Mouse (Mus musculus): ENCODE results near the gene Klf16. TPM values are rescaled to one million over a fixed set of nuclear protein-coding genes. Genes with fewer than 3 reads are reported as not detected.

Gene Klf16
- total RNA-seq, 1 experiment = 23.5 TPM

GRCm38 (mm10) chr10:80570871-80571836 lies 6.0 kb downstream of the Klf16 start:
- peaks cover 12 to 61% of the 10 kb centered on the region in 2 experiments for H3K4me1 ChIP-seq (ENCODE audit: control insufficient read depth in 2 of 2, insufficient read depth in 2 of 2, low read length in 2 of 2, poor library complexity in 1 of 2)
- no peak overlapping the region for H3K27ac ChIP-seq (ENCODE audit: insufficient read depth, low read depth, low read length, poor library complexity, severe bottlenecking)
- in situ Hi-C loops (cut with MboI; ENCODE audit: low sequenced_read_pairs in 2 of 2, unreplicated experiment in 2 of 2) = no loop called here
- no peak for DNase-seq (ENCODE audit: low read depth, low spot score)
- peaks cover 12% of the 10 kb centered on the region; the same call in 1 of the 2 replicates for H3K36me3 ChIP-seq (ENCODE audit: control insufficient read depth, insufficient read depth, low read length, poor library complexity, severe bottlenecking)
- TF ChIP-seq CHD2 (IDR thresholded peaks at IDR 0.05; ENCODE audit: low read depth, low read length) (no peak), ZC3H11A (IDR thresholded peaks at IDR 0.05; ENCODE audit: borderline replicate concordance, low read depth, low read length) (no peak)
- peak overlapping the region; percentile 56 for H3K9ac ChIP-seq (ENCODE audit: insufficient read depth, low read depth, low read length, poor library complexity, severe bottlenecking)
- H3K9me3 ChIP-seq (ENCODE audit: control insufficient read depth, insufficient read depth, low read depth, low read length) = no peaks in the 10 kb centered on the region
- H3K4me3 ChIP-seq (ENCODE audit: insufficient read depth in 1 of 2, low read depth in 1 of 2, low read length in 2 of 2, poor library complexity in 1 of 2, severe bottlenecking in 1 of 2) = peak overlapping the region; percentile 37 to 49; a peak in 3 of 4 replicates

- in situ Hi-C loops (cut with MboI; ENCODE audit: low sequenced_read_pairs in 2 of 2, unreplicated experiment in 2 of 2) = no loop called here
These were observed 6.7 kb downstream of the Klf16 start for GRCm38 (mm10) chr10:80570419-80570818.

GRCm38 (mm10) chr10:80569664-80570066 lies 7.5 kb downstream of the Klf16 start:
- Histone ChIP-seq H3K4me3 (ENCODE audit: insufficient read depth in 1 of 2, low read depth in 1 of 2, low read length in 2 of 2, poor library complexity in 1 of 2, severe bottlenecking in 1 of 2) (peak overlapping the region; percentile 6 to 52; a peak in 2 of 4 replicates), H3K9me3 (ENCODE audit: control insufficient read depth, insufficient read depth, low read depth, low read length) (no peaks in the 10 kb centered on the region), H3K27ac (ENCODE audit: insufficient read depth, low read depth, low read length, poor library complexity, severe bottlenecking) (no peak overlapping the region), H3K36me3 (ENCODE audit: control insufficient read depth, insufficient read depth, low read length, poor library complexity, severe bottlenecking) (peaks cover 14% of the 10 kb centered on the region; the same call in 1 of the 2 replicates), H3K4me1 (ENCODE audit: control insufficient read depth in 2 of 2, insufficient read depth in 2 of 2, low read length in 2 of 2, poor library complexity in 1 of 2) (peaks cover 12 to 49% of the 10 kb centered on the region in 2 experiments), H3K9ac (ENCODE audit: insufficient read depth, low read depth, low read length, poor library complexity, severe bottlenecking) (peak overlapping the region; percentile 27; the same call in 1 of the 2 replicates)
- peak; percentile 73 for DNase-seq (ENCODE audit: low read depth, low spot score)
- no peak for TF ChIP-seq MAFK (IDR thresholded peaks at IDR 0.05; ENCODE audit: insufficient read depth, low read depth, low read length)
- no peak for TF ChIP-seq HCFC1 (IDR thresholded peaks at IDR 0.05; ENCODE audit: borderline replicate concordance, insufficient read depth, low read length)
- TF ChIP-seq ZNF384 (IDR thresholded peaks at IDR 0.05; ENCODE audit: low read depth, low read length) = no peak
- TF ChIP-seq ZC3H11A (IDR thresholded peaks at IDR 0.05; ENCODE audit: borderline replicate concordance, low read depth, low read length) = no peak
- no peak for TF ChIP-seq CHD2 (IDR thresholded peaks at IDR 0.05; ENCODE audit: low read depth, low read length)
- in situ Hi-C loops (cut with MboI; ENCODE audit: low sequenced_read_pairs in 2 of 2, unreplicated experiment in 2 of 2) = no loop called here

More at GRCm38 (mm10) chr10:80570419-80570818, 6.7 kb downstream of the Klf16 start:
- no peak for DNase-seq (ENCODE audit: low read depth, low spot score)
- H3K9me3 ChIP-seq (ENCODE audit: control insufficient read depth, insufficient read depth, low read depth, low read length) = no peaks in the 10 kb centered on the region
- H3K4me1 ChIP-seq (ENCODE audit: control insufficient read depth in 2 of 2, insufficient read depth in 2 of 2, low read length in 2 of 2, poor library complexity in 1 of 2) = peaks cover 12 to 57% of the 10 kb centered on the region in 2 experiments
- H3K4me3 ChIP-seq (ENCODE audit: insufficient read depth in 1 of 2, low read depth in 1 of 2, low read length in 2 of 2, poor library complexity in 1 of 2, severe bottlenecking in 1 of 2) = peak overlapping the region; percentile 33 to 49; a peak in 3 of 4 replicates
- H3K27ac ChIP-seq (ENCODE audit: insufficient read depth, low read depth, low read length, poor library complexity, severe bottlenecking) = no peak overlapping the region
- peak overlapping the region; percentile 56; the same call in 1 of the 2 replicates for H3K9ac ChIP-seq (ENCODE audit: insufficient read depth, low read depth, low read length, poor library complexity, severe bottlenecking)
- H3K36me3 ChIP-seq (ENCODE audit: control insufficient read depth, insufficient read depth, low read length, poor library complexity, severe bottlenecking) = peaks cover 14% of the 10 kb centered on the region; the same call in 1 of the 2 replicates
- TF ChIP-seq CHD2 (IDR thresholded peaks at IDR 0.05; ENCODE audit: low read depth, low read length) = no peak
- no peak for TF ChIP-seq MAFK (IDR thresholded peaks at IDR 0.05; ENCODE audit: insufficient read depth, low read depth, low read length)
- TF ChIP-seq ZC3H11A (IDR thresholded peaks at IDR 0.05; ENCODE audit: borderline replicate concordance, low read depth, low read length) = no peak
- TF ChIP-seq ZNF384 (IDR thresholded peaks at IDR 0.05; ENCODE audit: low read depth, low read length) = no peak
- no peak for TF ChIP-seq HCFC1 (IDR thresholded peaks at IDR 0.05; ENCODE audit: borderline replicate concordance, insufficient read depth, low read length)

GRCm38 (mm10) chr10:80568876-80569275 lies 8.2 kb downstream of the Klf16 start:
- H3K36me3 ChIP-seq (ENCODE audit: control insufficient read depth, insufficient read depth, low read length, poor library complexity, severe bottlenecking) = peaks cover 14% of the 10 kb centered on the region; the same call in 1 of the 2 replicates
- 0 out of 2 replicates have a peak overlapping the region, but pooled peaks have one; percentile 27 for H3K9ac ChIP-seq (ENCODE audit: insufficient read depth, low read depth, low read length, poor library complexity, severe bottlenecking)
- TF ChIP-seq HCFC1 (IDR thresholded peaks at IDR 0.05; ENCODE audit: borderline replicate concordance, insufficient read depth, low read length) (no peak), ZNF384 (IDR thresholded peaks at IDR 0.05; ENCODE audit: low read depth, low read length) (no peak), MAFK (IDR thresholded peaks at IDR 0.05; ENCODE audit: insufficient read depth, low read depth, low read length) (no peak), CHD2 (IDR thresholded peaks at IDR 0.05; ENCODE audit: low read depth, low read length) (no peak), ZC3H11A (IDR thresholded peaks at IDR 0.05; ENCODE audit: borderline replicate concordance, low read depth, low read length) (no peak)
- H3K27ac ChIP-seq (ENCODE audit: insufficient read depth, low read depth, low read length, poor library complexity, severe bottlenecking) = no peak overlapping the region
- no peak for DNase-seq (ENCODE audit: low read depth, low spot score)
- in situ Hi-C loops (cut with MboI; ENCODE audit: low sequenced_read_pairs in 2 of 2, unreplicated experiment in 2 of 2) = no loop called here
- peak overlapping the region in 1 of 2 experiments; percentile 6; a peak in 2 of 4 replicates for H3K4me3 ChIP-seq (ENCODE audit: insufficient read depth in 1 of 2, low read depth in 1 of 2, low read length in 2 of 2, poor library complexity in 1 of 2, severe bottlenecking in 1 of 2)
- H3K4me1 ChIP-seq (ENCODE audit: control insufficient read depth in 2 of 2, insufficient read depth in 2 of 2, low read length in 2 of 2, poor library complexity in 1 of 2) = peaks cover 8 to 44% of the 10 kb centered on the region in 2 experiments; a peak in 3 of 4 replicates
- H3K9me3 ChIP-seq (ENCODE audit: control insufficient read depth, insufficient read depth, low read depth, low read length) = no peaks in the 10 kb centered on the region
